Mouse (Mus musculus): ENCODE data around the gene Tbc1d22a. TPM values are rescaled to one million over a fixed set of nuclear protein-coding genes. Genes with fewer than 3 reads are reported as not detected.

Gene Tbc1d22a
- polyA plus RNA-seq, 1 experiment, result 54.8 TPM

GRCm38 (mm10) chr15:86320803-86321510 is 106.7 kb downstream of the Tbc1d22a start:
- Histone ChIP-seq H3K4me1 (ENCODE audit: control insufficient read depth, insufficient read depth, insufficient read length, low read length) (no peaks in the 10 kb centered on the region), H3K27ac (ENCODE audit: insufficient read depth, low read depth, low read length) (no peak overlapping the region), H3K36me3 (ENCODE audit: control insufficient read depth, insufficient read depth, low read length) (peaks cover 10% of the 10 kb centered on the region), H3K27me3 (ENCODE audit: control insufficient read depth, insufficient read depth, low read length) (no peaks in the 10 kb centered on the region), H3K4me3 (ENCODE audit: low read depth, low read length) (no peak overlapping the region)
- 94% methylated on average over 19 of the region's 19 CpGs for WGBS
- TF ChIP-seq CTCF (IDR thresholded peaks at IDR 0.05; ENCODE audit: extremely low read depth, insufficient read length, insufficient replicate concordance, low read depth, low read length) (no peak), POLR2A (IDR thresholded peaks at IDR 0.05; ENCODE audit: low read depth, low read length) (no peak)

GRCm38 (mm10) chr15:86326341-86326740 is 112.1 kb downstream of the Tbc1d22a start:
- 93% methylated on average over 4 of the region's 4 CpGs for WGBS
- Histone ChIP-seq H3K4me3 (ENCODE audit: low read depth, low read length) (no peak overlapping the region), H3K27ac (ENCODE audit: insufficient read depth, low read depth, low read length) (no peak overlapping the region), H3K4me1 (ENCODE audit: control insufficient read depth, insufficient read depth, insufficient read length, low read length) (no peaks in the 10 kb centered on the region), H3K36me3 (ENCODE audit: control insufficient read depth, insufficient read depth, low read length) (peaks cover 4% of the 10 kb centered on the region; the same call in 1 of the 2 replicates), H3K27me3 (ENCODE audit: control insufficient read depth, insufficient read depth, low read length) (no peaks in the 10 kb centered on the region)
- TF ChIP-seq POLR2A (IDR thresholded peaks at IDR 0.05; ENCODE audit: low read depth, low read length), result no peak
- TF ChIP-seq CTCF (IDR thresholded peaks at IDR 0.05; ENCODE audit: extremely low read depth, insufficient read length, insufficient replicate concordance, low read depth, low read length), result no peak

- Histone ChIP-seq H3K36me3 (ENCODE audit: control insufficient read depth, insufficient read depth, low read length) (peaks cover 1% of the 10 kb centered on the region; the same call in 1 of the 2 replicates), H3K27me3 (ENCODE audit: control insufficient read depth, insufficient read depth, low read length) (no peaks in the 10 kb centered on the region), H3K4me3 (ENCODE audit: low read depth, low read length) (no peak overlapping the region), H3K4me1 (ENCODE audit: control insufficient read depth, insufficient read depth, insufficient read length, low read length) (no peaks in the 10 kb centered on the region), H3K27ac (ENCODE audit: insufficient read depth, low read depth, low read length) (no peak overlapping the region)
- WGBS, result 89% methylated on average over 7 of the region's 7 CpGs
- TF ChIP-seq POLR2A (IDR thresholded peaks at IDR 0.05; ENCODE audit: low read depth, low read length), result no peak
- TF ChIP-seq CTCF (IDR thresholded peaks at IDR 0.05; ENCODE audit: extremely low read depth, insufficient read length, insufficient replicate concordance, low read depth, low read length), result no peak
Observed at GRCm38 (mm10) chr15:86329911-86330310, 115.7 kb downstream of the Tbc1d22a start.

GRCm38 (mm10) chr15:86330454-86330853 is 116.2 kb downstream of the Tbc1d22a start:
- Histone ChIP-seq H3K4me1 (ENCODE audit: control insufficient read depth, insufficient read depth, insufficient read length, low read length) (no peaks in the 10 kb centered on the region), H3K27ac (ENCODE audit: insufficient read depth, low read depth, low read length) (no peak overlapping the region), H3K4me3 (ENCODE audit: low read depth, low read length) (no peak overlapping the region), H3K27me3 (ENCODE audit: control insufficient read depth, insufficient read depth, low read length) (no peaks in the 10 kb centered on the region), H3K36me3 (ENCODE audit: control insufficient read depth, insufficient read depth, low read length) (peaks cover 1% of the 10 kb centered on the region; the same call in 1 of the 2 replicates)
- no peak for TF ChIP-seq CTCF (IDR thresholded peaks at IDR 0.05; ENCODE audit: extremely low read depth, insufficient read length, insufficient replicate concordance, low read depth, low read length)
- no peak for TF ChIP-seq POLR2A (IDR thresholded peaks at IDR 0.05; ENCODE audit: low read depth, low read length)
- WGBS, result 76% methylated on average over 7 of the region's 7 CpGs

GRCm38 (mm10) chr15:86331501-86332245 is 117.4 kb downstream of the Tbc1d22a start:
- Histone ChIP-seq H3K4me3 (ENCODE audit: low read depth, low read length) (no peak overlapping the region), H3K4me1 (ENCODE audit: control insufficient read depth, insufficient read depth, insufficient read length, low read length) (no peaks in the 10 kb centered on the region), H3K27ac (ENCODE audit: insufficient read depth, low read depth, low read length) (no peak overlapping the region), H3K27me3 (ENCODE audit: control insufficient read depth, insufficient read depth, low read length) (no peaks in the 10 kb centered on the region), H3K36me3 (ENCODE audit: control insufficient read depth, insufficient read depth, low read length) (peaks cover 1% of the 10 kb centered on the region; the same call in 1 of the 2 replicates)
- TF ChIP-seq CTCF (IDR thresholded peaks at IDR 0.05; ENCODE audit: extremely low read depth, insufficient read length, insufficient replicate concordance, low read depth, low read length) (no peak), POLR2A (IDR thresholded peaks at IDR 0.05; ENCODE audit: low read depth, low read length) (no peak)
- WGBS, result 74% methylated on average over 8 of the region's 8 CpGs

GRCm38 (mm10) chr15:86333176-86333575 is 118.9 kb downstream of the Tbc1d22a start:
- H3K27ac ChIP-seq (ENCODE audit: insufficient read depth, low read depth, low read length), result no peak overlapping the region
- no peaks in the 10 kb centered on the region for H3K4me1 ChIP-seq (ENCODE audit: control insufficient read depth, insufficient read depth, insufficient read length, low read length)
- 93% methylated on average over 4 of the region's 4 CpGs for WGBS
- H3K27me3 ChIP-seq (ENCODE audit: control insufficient read depth, insufficient read depth, low read length), result no peaks in the 10 kb centered on the region
- no peak overlapping the region for H3K4me3 ChIP-seq (ENCODE audit: low read depth, low read length)
- no peak for TF ChIP-seq CTCF (IDR thresholded peaks at IDR 0.05; ENCODE audit: extremely low read depth, insufficient read length, insufficient replicate concordance, low read depth, low read length)
- no peak for TF ChIP-seq POLR2A (IDR thresholded peaks at IDR 0.05; ENCODE audit: low read depth, low read length)
- H3K36me3 ChIP-seq (ENCODE audit: control insufficient read depth, insufficient read depth, low read length), result peaks cover 1% of the 10 kb centered on the region; the same call in 1 of the 2 replicates

DNA sequence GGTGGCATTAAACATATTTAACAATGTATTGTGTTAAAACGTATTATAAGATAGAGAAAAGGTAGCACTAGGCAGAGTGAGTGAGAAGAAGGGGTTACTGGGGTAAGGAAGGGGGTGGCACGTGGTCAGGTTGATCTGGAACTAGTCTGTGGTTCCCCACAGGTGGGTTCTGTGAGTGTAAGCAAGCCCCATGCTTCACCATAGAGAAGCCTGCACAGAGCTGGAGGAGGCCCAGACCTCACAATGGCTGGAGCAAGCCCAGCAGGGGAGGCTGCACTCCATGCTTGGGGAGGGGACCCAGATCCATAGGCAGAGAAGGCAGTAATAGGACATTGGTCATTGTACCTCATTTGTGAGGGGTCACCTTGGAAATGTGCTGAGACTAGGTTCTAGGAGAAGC is 119.3 kb downstream of the Tbc1d22a start:
- H3K27ac ChIP-seq (ENCODE audit: insufficient read depth, low read depth, low read length), result no peak overlapping the region
- H3K4me1 ChIP-seq (ENCODE audit: control insufficient read depth, insufficient read depth, insufficient read length, low read length), result no peaks in the 10 kb centered on the region
- H3K4me3 ChIP-seq (ENCODE audit: low read depth, low read length), result no peak overlapping the region
- WGBS, result 88% methylated on average over 2 of the region's 2 CpGs
- no peaks in the 10 kb centered on the region for H3K27me3 ChIP-seq (ENCODE audit: control insufficient read depth, insufficient read depth, low read length)
- H3K36me3 ChIP-seq (ENCODE audit: control insufficient read depth, insufficient read depth, low read length), result peaks cover 1% of the 10 kb centered on the region; the same call in 1 of the 2 replicates
- TF ChIP-seq CTCF (IDR thresholded peaks at IDR 0.05; ENCODE audit: extremely low read depth, insufficient read length, insufficient replicate concordance, low read depth, low read length) (no peak), POLR2A (IDR thresholded peaks at IDR 0.05; ENCODE audit: low read depth, low read length) (no peak)
